Mouse (Mus musculus) liver, adult 10 weeks (tissue): ENCODE data around the gene Glra3. TPM values are rescaled to one million over a fixed set of nuclear protein-coding genes. Genes with fewer than 3 reads are reported as not detected.

ENCODE experiments used
- polyA plus RNA-seq: library from polyadenylated mRNA; stranded (reverse); fragments of 350-450 nt; fragmentation: Illumina TruSeq; extraction: RNeasy Lipid Tissue Mini Kit (QIAGEN cat#74804); gene quantifications from one replicate; pipeline ENCODE4 v1.2.3, GENCODE M21; 2014; ENCODE audit warnings: low read depth, low replicate concordance

Glra3 gene
- polyA plus RNA-seq: not detected

GRCm38 (mm10) chr8:55939870-55940525, at the start of gene Glra3:
Gene Glra3 (plus strand): TSS chr8:55940460.

DNA sequence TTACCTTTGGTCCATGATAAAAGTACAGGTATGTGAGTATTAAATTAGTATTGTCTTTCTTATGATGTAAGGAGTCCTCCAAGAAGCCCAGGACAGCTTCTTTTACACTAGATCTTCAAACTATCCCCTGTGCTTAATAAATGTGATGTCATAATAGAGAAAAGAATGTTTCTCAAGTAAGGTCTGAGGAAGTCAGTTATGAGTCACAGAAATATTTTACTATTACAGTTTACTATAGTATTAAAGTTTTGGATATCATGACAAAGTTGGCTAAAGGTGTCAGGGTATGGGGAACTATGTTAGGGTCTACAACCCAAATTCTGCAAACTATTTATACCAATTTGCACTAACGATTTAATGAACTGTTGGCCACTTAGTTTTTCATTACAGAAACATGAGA, 33.4 kb upstream of the Glra3 start, which contains the start of gene Adam29:
Gene Adam29, minus strand, starts transcription at position 101 of the 400 bp plus-strand sequence.

Other genes starting within 250 kb of the Glra3 start
- not detected for gene Adam29, start 33.5 kb upstream of the Glra3 start, polyA plus RNA-seq